Mouse (Mus musculus) urinary bladder, postnatal 10 days (tissue): ENCODE measurements around the gene Nup107.
"Not testable (repeated sequence)": the region's sequence is repeated elsewhere in the genome, so short reads cannot be mapped to it uniquely, and the experiment has no call there.

Experiments used
- DNase-seq: peaks from one replicate; pipeline ENCODE4 v3.0.0; 2022; ENCODE audit warnings: low spot score

Nup107 gene

DNA sequence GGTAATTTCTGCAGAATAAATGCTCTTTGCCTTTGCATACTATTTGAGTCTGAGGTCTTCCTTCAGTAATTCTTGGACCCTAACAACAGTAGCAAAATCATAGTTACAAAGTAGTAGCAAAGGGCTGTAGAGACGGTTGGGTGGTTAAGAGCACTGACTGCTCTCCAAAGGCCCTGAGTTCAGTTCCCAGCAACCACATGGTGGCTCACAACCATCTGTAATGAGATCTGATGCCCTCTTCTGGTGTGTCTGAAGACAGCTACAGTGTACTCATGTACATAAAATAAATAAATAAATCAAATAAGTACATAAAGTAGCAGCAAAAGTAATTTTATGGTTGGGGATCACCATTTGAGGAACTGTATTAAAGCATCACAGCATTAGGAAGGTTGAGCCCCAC is 76.9 kb downstream of the Nup107 start:
- DNase-seq = not testable (repeated sequence)

- no peak for DNase-seq
Observed at GRCm38 (mm10) chr10:117714928-117715500, 77.5 kb downstream of the Nup107 start.

GRCm38 (mm10) chr10:117714048-117714545 is 78.4 kb downstream of the Nup107 start:
- no peak for DNase-seq

- no peak for DNase-seq
Observed at GRCm38 (mm10) chr10:117713466-117713865, 79.0 kb downstream of the Nup107 start.

DNA sequence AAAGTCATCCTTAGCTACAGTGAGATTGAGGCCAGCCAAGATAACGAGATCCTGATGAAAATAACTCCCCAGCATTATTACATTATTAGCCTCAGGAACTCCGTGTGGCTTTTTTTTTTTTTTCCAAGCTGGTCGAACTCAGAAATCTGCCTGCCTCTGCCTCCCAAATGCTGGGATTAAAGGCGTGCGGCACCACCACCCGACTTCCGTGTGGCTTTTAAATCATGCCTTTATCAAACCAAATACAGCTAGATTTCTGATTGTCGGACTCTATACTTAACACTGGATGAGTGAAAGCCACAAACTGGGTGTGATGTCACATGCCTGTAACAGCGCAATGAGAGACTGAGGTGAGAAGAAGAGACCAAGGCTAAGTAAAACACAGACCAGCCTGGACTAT is 79.6 kb downstream of the Nup107 start:
- DNase-seq = no peak

DNA sequence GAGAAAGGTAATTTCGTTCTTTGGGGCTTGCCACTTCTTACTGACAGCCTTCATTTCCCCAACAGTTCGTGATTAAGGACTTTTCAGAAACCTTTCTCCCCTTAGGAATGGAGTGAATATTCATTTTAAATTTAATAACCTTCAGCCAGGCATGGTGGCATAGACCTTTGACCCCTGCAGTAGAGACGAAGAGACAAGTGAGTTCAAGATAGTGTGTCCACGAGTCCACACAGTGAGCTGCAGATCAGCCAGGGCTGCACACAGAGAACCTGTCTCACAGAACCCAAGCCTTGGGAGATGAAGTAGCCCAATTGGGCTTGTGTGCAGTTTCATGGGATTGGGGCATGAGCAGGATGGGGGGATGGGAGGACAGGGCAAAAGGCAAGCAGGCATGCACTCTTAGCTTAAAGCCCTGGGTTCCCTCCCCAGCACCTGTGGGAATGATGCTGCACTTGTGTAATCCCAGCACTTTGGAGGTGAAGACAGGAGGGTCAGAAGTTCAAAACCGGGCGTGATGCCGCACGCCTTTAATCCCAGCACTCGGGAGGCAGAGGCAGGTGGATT is 80.2 kb downstream of the Nup107 start:
- no peak for DNase-seq

- no peak for DNase-seq
Observed at GRCm38 (mm10) chr10:117711408-117711807, 81.1 kb downstream of the Nup107 start.

- DNase-seq = peak; percentile 92
Observed at GRCm38 (mm10) chr10:117710604-117711141, 81.8 kb downstream of the Nup107 start, which contains the start of gene Mdm2. Gene Mdm2, minus strand, starts transcription at chr10:117710758.

- DNase-seq = peak; percentile 63
Observed at GRCm38 (mm10) chr10:117709930-117710603, 82.4 kb downstream of the Nup107 start.

DNA sequence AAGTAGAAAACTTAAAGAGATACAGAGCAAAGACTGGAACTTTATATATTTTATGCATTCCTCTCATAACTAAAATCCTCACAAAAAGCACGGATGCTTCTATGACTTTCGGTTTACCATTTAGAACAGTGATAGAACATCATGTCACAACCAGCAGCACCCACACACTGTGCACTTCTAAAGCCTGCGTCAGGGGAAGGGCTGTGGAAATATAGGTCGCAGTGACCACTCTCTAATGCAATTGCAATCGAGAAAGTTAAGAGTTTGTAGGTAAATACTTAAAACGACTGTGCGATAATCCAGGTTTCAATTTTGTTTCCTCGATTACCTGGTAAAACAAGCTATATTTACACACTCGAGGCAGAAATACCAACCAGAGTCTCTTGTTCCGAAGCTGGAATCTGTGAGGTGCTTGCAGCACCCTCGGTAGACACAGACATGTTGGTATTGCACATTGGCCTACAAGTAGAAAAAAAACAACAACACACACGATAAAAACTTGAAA is 83.1 kb downstream of the Nup107 start:
- no peak for DNase-seq

- DNase-seq = no peak
Observed at GRCm38 (mm10) chr10:117708856-117709255, 83.6 kb downstream of the Nup107 start.

- no peak for DNase-seq
Observed at GRCm38 (mm10) chr10:117708376-117708775, 84.1 kb downstream of the Nup107 start.

GRCm38 (mm10) chr10:117707114-117707838 is 85.2 kb downstream of the Nup107 start:
- no peak for DNase-seq

DNA sequence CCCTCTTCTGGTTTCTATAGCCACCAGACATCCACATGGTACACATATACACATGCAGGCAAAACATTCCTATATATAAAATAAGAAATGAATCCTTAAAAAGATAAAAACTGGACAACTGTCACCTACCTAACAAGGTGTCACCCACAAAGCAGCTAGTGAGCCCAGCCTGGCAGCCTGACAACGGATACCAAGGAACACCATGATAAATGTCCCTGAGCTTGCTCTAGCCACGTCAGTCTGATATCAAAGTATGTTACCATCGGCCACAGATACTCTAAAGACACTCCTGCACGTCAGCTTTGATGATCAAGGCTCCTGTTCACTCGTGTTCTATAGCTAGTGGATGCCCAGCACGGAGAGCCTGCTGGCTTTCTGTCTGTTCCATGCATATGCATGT is 86.1 kb downstream of the Nup107 start:
- DNase-seq = no peak

- no peak for DNase-seq
Observed at GRCm38 (mm10) chr10:117705806-117706205, 86.7 kb downstream of the Nup107 start.

DNA sequence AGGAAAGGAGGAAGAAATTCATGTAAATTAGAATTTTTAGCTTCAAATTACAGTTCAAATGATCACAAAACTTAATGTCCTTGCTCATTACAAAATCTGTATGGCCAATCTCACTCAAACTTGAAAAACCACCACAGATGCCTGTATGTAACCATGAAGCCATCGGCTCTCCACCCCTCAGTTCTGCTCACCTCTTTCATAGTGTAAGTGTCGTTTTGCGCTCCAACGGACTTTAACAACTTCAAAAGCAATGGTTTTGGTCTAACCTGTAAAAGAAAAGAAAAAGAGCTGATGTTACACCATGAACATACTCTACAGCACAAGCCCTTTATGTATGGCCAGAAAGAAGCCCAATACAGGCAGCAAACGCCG is 87.6 kb downstream of the Nup107 start:
- no peak for DNase-seq

DNA sequence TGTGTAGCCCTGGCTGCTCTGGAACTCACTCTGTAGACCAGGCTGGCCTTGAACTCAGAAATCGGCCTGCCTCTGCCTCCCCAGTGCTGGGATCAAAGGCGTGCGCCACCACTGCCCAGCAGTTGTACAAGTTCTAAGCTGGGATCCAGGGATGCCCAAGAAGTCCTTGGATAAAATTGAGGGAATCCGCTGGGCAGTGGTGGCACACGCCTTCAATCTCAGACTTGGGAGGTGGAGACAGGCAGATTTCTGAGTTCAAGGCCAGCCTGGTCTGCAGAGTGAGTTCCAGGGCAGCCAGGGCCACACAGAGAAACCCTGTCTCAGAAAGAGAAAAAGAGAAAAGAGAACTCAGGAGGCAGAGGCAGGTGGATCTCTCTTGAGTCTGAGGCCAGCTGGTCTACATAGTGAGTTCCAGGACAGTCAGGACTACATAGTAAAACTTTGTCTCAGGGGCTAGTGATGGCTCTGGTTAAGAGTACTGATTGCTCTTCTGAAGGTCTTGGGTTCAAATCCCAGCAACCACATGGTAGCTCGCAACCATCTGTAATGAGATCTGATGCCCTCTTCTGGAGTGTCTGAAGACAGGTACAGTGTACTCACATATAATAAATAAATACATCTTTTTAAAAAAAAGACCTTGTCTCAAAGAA is 88.1 kb downstream of the Nup107 start:
- DNase-seq = not testable (repeated sequence)

- no peak for DNase-seq
Observed at GRCm38 (mm10) chr10:117703506-117703905, 89.0 kb downstream of the Nup107 start.

- DNase-seq = no peak
Observed at GRCm38 (mm10) chr10:117702024-117702833, 90.3 kb downstream of the Nup107 start.

DNA sequence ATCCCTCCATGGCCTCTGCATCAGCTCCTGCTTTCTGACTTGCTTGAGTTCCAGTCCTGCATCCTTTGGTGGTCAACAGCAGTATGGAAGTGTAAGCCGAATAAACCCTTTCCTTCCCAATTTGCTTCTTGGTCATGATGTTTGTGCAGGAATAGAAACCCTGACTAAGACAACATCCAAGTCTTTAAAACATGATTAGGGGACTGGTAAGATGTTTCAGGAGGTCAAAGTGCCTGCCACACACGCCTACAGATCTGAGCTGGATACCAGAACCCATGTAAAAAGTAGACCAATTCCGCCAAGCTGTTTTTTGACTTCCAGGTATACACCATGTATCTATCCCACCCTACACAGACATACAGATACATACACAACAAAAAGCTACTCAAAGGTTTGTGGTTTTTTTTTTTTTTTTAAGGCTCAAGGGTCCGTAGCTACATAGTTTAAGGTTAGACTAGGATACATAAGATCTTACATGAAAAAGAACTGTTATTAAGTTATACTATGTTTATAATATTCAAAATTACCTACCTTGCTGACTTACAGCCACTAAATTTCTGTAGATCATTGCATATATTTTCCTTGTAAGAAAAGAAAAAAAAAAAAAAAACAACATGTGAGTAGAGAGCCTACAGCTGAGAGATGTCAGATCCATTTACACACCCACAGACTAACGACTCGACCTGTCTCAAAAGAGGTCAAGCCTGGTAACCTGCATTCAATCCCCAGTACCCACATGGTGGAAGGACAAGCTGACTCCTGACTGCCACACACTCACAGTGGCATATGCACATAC is 91.3 kb downstream of the Nup107 start:
- no peak for DNase-seq
